Mouse (Mus musculus): Measurements from ENCODE around the gene Smoc2. TPM values are rescaled to one million over a fixed set of nuclear protein-coding genes. Genes with fewer than 3 reads are reported as not detected.

Smoc2 gene
- polyA plus RNA-seq, 1 experiment, result 0.19 TPM

DNA sequence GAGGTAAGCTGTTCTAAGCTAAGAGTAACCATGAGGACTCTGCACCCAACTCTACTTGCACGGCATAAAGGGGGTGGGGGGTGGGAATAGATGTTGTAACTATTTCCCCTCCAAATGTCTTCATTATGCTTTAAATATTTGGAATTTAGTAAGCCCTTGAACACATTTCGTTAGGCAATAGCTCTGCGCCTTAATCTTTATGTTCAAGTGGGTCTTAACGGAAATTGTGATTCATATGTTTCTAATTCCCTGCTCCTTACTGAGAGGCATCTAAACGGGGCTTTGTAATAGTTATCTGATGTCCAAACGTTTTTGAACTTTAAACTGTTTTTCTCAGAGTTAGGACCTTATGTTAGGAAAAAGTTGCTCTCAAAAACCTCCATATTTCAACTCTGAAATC lies 147.2 kb downstream of the Smoc2 start:
- H3K4me3 ChIP-seq (ENCODE audit: insufficient read depth, low read length), result no peak overlapping the region
- TF ChIP-seq CTCF (IDR thresholded peaks at IDR 0.05; ENCODE audit: low read depth, low read length) (no peak), POLR2A (IDR thresholded peaks at IDR 0.05; ENCODE audit: borderline replicate concordance, low read depth, low read length) (no peak)
- H3K4me1 ChIP-seq (ENCODE audit: control insufficient read depth, insufficient read depth, low read length), result no peaks in the 10 kb centered on the region
- H3K27ac ChIP-seq (ENCODE audit: insufficient read depth, low read depth, low read length), result no peak overlapping the region

DNA sequence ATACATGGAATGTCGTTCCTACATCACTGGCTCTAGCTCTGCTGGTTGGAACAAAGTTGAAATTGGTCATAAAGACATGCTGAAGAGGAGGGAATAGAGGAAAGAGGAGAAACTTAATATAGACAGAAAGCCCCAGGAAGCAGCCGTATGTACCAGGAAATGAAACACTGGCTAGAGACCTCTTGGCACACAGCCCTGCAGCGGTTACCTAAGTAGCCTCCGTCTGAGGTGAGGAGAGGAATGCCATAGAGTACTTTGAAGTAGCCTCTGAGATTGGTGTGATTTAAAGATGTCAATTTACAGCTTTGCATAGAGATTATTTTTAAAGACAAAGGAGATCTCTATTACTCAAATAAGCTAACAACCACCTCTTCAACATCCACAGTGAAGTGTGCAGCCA lies 155.4 kb downstream of the Smoc2 start:
- Histone ChIP-seq H3K4me1 (ENCODE audit: control insufficient read depth, insufficient read depth, low read length) (no peaks in the 10 kb centered on the region), H3K4me3 (ENCODE audit: insufficient read depth, low read length) (no peak overlapping the region), H3K27ac (ENCODE audit: insufficient read depth, low read depth, low read length) (no peak overlapping the region)
- no peak for TF ChIP-seq CTCF (IDR thresholded peaks at IDR 0.05; ENCODE audit: low read depth, low read length)
- no peak for TF ChIP-seq POLR2A (IDR thresholded peaks at IDR 0.05; ENCODE audit: borderline replicate concordance, low read depth, low read length)

GRCm38 (mm10) chr17:14445611-14446010 lies 166.3 kb downstream of the Smoc2 start:
- TF ChIP-seq CTCF (IDR thresholded peaks at IDR 0.05; ENCODE audit: low read depth, low read length), result no peak
- no peak for TF ChIP-seq POLR2A (IDR thresholded peaks at IDR 0.05; ENCODE audit: borderline replicate concordance, low read depth, low read length)
- no peak overlapping the region for H3K4me3 ChIP-seq (ENCODE audit: insufficient read depth, low read length)

DNA sequence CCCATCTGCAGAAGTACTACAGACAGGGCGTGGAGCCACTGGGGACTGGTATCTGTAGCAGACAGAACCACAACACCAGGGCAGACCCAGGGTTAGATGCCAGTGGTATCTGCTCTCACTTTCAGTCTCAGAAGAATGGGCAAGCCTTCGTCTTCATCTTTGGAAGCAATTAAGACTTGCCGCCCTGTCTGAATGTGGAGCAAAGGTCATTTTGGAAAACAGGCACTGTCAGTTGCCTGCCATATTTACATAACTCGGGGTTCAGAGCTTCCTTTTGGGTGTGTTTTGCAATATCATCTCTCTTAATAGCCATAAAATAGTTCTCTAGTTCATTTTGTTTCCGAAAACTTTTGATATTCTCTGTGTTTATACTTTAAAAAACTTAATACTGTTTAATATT lies 168.0 kb downstream of the Smoc2 start:
- no peaks in the 10 kb centered on the region for H3K4me1 ChIP-seq (ENCODE audit: control insufficient read depth, insufficient read depth, low read length)
- TF ChIP-seq CTCF (IDR thresholded peaks at IDR 0.05; ENCODE audit: low read depth, low read length), result no peak
- no peak for TF ChIP-seq POLR2A (IDR thresholded peaks at IDR 0.05; ENCODE audit: borderline replicate concordance, low read depth, low read length)
- H3K27ac ChIP-seq (ENCODE audit: insufficient read depth, low read depth, low read length), result no peak overlapping the region
- no peak overlapping the region for H3K4me3 ChIP-seq (ENCODE audit: insufficient read depth, low read length)

More at GRCm38 (mm10) chr17:14445611-14446010, 166.3 kb downstream of the Smoc2 start:
- Histone ChIP-seq H3K27ac (ENCODE audit: insufficient read depth, low read depth, low read length) (no peak overlapping the region), H3K4me1 (ENCODE audit: control insufficient read depth, insufficient read depth, low read length) (no peaks in the 10 kb centered on the region)

Other genes starting within 250 kb of the Smoc2 start
- gene Gm7358, start 220.0 kb upstream of the Smoc2 start, polyA plus RNA-seq (2012; ENCODE audit: insufficient read depth, insufficient read length, missing spikeins), result not detected in 2 replicates
- gene Dact2, start 75.2 kb upstream of the Smoc2 start, polyA plus RNA-seq (2012; ENCODE audit: insufficient read depth, insufficient read length, missing spikeins), result not detected in 2 replicates

Data from bone marrow macrophage, adult 2 months (primary cell).